Mouse (Mus musculus): ENCODE results near the gene Tap2.
A peak's percentile ranks its signal among the peaks of the same experiment; 100 is the strongest.

Gene Tap2

DNA sequence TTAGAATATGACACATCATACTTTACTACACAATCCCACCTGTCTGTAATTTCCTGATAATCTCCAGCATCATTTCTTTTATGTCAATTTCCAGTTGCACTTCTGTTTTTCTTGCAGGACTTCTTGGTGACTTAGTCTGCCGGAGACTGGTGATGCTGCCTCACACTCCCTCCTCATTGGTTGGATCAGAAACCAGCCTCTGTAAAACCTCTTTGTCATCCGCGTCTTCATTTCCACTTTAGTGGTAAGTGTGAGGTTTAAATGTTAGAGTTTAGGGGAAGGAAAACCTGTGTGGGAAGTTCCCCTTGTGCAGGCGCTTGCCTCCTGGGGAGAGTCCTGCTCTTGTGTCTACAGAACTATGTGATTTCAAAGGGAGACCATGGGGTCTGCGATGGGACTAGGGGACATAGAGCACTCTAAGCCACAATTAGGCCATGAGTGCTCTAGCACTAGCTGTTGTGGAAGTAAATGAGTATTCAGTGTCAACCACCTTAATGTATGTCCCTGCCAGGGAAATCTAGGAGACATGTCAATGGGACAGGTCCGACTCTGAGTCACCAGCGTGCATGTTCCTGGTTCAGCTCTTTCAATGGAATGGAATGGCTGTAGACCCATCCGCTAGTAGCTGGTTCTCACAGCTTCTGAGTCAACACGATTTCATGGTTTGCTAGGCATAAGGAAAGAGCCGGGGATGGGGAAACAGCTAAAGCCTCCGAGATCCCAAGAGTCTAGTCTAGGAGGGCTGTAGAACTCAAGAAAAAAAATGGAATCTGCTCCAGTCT lies 54.5 kb downstream of the Tap2 start, which contains the start of gene H2-Ab1:
Gene H2-Ab1 (plus strand): TSS at position 96 of the 782 bp plus-strand sequence.
- peak; percentile 98 to 99 for DNase-seq

DNA sequence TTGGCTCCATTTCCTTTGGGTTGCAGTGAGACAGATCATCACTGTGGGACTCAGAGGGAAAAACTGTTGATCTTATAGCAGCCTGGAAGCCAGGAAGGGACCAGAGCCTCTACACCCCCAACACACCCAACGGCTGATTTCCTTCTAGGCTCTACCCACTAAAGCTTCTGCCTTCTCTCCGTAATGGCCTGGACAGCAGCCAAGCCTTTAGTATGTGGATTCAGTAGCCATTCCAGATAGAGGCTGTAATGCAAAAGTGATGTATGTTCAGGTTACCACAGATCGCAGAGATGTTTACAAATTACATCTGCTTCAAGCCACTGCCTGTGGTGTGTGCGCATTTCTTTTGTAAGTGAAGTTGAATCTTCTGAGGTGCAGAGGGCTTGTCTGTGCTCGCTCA lies 57.2 kb downstream of the Tap2 start:
- DNase-seq, result peak in 1 of 2 experiments; percentile 28

DNA sequence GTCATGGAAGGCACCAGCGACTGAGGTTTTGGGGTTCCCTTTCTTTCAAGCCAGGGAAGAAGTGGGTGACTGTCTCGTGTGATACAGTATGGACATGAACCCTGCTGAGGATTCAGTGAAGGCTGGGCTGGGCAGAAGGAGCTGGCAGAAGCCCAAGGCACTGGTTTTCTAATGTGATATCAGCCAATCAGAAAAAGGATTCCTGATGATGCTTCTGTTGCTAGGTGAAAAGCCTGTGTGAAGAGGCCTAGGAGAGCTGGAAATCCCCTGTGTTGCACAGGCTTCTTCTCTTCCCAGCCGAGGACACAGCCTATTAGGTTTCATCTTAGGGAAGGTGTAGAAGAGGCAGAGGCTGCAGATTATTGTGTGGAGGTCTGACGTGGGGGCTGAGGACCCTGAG lies 58.2 kb downstream of the Tap2 start:
- DNase-seq, result peak; percentile 90

DNA sequence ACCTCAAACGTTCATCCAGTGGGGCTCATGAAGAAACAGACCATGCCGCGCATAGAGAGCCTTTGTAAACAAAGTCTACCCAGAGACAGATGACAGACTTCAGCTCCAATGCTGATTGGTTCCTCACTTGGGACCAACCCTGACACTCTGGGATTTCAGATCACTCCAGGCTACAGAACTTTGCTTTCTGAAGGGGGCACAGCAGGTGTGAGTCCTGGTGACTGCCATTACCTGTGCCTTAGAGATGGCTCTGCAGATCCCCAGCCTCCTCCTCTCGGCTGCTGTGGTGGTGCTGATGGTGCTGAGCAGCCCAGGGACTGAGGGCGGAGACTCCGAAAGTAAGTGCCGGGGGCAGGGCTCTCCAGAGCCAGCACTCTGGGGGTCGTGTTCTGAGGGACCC lies 59.7 kb downstream of the Tap2 start:
- peak; percentile 91 to 92 for DNase-seq

DNA sequence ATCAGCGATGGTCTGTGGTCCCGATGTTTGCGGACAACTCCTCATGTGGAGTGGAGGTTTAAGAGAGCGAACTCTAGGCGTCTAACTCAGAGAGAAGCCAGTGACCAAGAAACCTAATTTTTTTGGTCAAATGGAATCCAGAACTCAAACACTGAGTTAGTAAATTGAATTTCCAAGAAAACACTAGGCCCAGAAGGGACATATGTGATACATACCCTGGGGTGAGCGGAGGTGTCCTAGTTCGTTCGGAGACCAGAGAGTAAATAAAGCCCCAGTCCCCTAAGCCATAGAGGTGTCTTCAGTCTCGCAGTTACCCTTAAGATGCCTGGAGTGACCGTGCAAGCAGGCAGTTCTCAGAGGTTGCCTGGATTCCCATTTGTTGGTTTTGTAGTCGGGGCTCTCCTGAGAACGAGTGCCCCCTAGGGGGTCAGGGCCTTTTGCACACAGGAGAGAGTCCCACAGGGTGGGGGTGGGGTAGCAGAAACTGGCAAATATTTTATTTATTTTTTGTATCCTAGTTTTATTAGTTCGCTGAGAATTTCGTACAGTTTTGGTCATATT lies 60.6 kb downstream of the Tap2 start:
- peak; percentile 78 for DNase-seq

DNA sequence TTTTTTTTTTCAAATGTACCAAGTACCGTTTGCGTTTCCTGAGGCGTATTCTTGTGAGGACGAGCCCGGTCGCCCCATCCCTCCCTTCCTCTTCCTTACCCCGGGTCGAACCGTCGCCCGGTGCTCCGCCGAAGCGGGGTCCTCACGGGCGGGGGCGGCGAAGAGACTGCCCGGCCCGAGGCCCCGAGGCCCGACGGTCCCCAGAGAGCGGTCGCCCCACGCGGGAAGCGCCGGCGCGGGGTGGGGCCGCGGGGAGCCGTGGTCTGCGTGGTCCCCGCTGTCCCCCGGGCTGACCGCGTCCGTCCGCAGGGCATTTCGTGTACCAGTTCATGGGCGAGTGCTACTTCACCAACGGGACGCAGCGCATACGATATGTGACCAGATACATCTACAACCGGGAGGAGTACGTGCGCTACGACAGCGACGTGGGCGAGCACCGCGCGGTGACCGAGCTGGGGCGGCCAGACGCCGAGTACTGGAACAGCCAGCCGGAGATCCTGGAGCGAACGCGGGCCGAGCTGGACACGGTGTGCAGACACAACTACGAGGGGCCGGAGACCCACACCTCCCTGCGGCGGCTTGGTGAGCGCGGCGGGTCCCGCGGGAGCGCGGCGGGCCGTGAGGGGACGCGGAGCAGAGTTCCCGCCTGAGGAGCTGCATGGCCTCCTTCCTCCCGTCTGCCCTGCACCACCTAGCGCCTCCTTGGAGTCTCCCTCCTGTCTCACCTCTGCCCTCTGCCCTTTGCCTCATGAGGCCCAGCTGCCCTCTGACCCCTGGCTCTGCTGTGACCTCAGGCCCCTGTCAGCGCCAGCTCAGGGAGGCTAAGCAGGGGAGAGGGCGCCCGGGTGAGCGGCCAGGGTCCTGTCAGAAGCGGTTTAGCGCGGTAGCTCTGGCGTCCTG lies 61.4 kb downstream of the Tap2 start:
- DNase-seq, result peak; percentile 67 to 72

Data from B cell, adult 2 months (primary cell).